Mouse (Mus musculus): ENCODE results near the gene Rab3c. TPM values are rescaled to one million over a fixed set of nuclear protein-coding genes. Genes with fewer than 3 reads are reported as not detected.

The Rab3c gene
- 192 and 206 TPM in 2 replicates for polyA plus RNA-seq (2015; fragmentation: Nextera tagmentation; extraction: Ambion mirVana)

DNA sequence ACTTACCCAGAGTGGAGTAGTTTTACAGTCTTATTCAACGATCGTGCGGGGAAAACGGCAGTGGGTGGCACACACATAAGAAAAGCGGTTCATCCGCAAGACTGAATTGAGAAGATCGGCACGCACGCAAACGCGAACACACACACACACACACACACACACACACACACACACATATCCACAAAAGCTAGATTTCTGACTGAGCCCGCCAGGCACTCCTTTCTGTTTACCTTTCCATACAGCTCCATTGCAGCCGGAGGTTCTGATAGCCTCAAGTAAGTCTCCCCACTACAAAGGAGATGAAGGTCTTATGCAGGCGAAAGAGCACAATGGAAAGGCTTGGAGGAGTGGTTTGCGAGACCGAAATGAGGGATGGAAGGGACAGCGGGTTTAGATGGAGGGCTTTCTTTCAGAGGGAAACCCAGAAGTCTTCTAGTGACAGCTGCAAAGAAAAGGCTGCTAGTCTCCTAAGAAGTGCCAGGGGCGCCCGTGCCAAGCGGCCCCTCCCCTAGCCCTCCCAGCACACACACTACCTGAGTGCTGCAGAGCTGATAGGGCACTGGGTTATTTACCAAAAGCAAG, at the start of gene Rab3c:
Rab3c (minus strand) TSS at position 434 of the 582 bp plus-strand sequence.
- peak; percentile 68 for ATAC-seq
- H3K27ac ChIP-seq (ENCODE audit: low read depth, low read length), result peak within 1 kb of the TSS; percentile 82
- H3K27me3 ChIP-seq (replicated peaks; ENCODE audit: control insufficient read depth, insufficient read depth, low read length), result no peaks in the 10 kb centered on the region
- under 1% methylated on average over 20 of the region's 20 CpGs for WGBS
- no peaks in the 10 kb centered on the region for H3K36me3 ChIP-seq (ENCODE audit: control insufficient read depth, insufficient read depth, low read length)
- no peaks in the 10 kb centered on the region; the same call in 1 of the 2 replicates for H3K4me1 ChIP-seq (ENCODE audit: control insufficient read depth, insufficient read depth, low read depth, low read length)
- peak within 1 kb of the TSS; percentile 67 for H3K4me2 ChIP-seq (ENCODE audit: low read length)
- no peaks in the 10 kb centered on the region for H3K9me3 ChIP-seq (ENCODE audit: control insufficient read depth, low read length)
- H3K4me3 ChIP-seq (ENCODE audit: low read length), result peak within 1 kb of the TSS; percentile 48
- H3K9ac ChIP-seq (ENCODE audit: low read depth, low read length), result peak within 1 kb of the TSS; percentile 70

DNA sequence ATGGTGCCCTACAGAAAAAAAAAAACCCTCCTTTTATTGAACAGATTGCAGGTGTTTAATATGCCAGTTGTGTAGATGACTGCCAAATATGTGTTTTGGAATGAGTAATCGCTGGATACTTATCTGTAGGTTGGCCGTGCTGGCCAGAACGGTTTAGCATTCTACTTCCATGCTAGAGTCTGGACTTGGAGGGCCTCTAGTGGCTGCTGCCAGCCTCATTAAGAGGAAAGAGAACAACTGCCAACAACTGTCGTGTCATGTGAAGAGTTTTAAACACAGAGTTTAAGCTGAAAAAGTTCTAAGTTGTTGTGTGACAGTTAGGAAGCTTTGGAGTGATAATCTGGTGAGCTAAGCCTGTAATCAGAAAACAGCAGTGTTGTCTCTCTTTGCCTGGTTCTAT, 38.0 kb upstream of the Rab3c start:
- no peak overlapping the region for H3K4me3 ChIP-seq (ENCODE audit: low read length)
- H3K9ac ChIP-seq (ENCODE audit: low read depth, low read length), result no peak overlapping the region
- no peaks in the 10 kb centered on the region for H3K27me3 ChIP-seq (replicated peaks; ENCODE audit: control insufficient read depth, insufficient read depth, low read length)
- no peak for ATAC-seq
- H3K4me1 ChIP-seq (ENCODE audit: control insufficient read depth, insufficient read depth, low read depth, low read length), result no peaks in the 10 kb centered on the region
- no peak overlapping the region for H3K4me2 ChIP-seq (ENCODE audit: low read length)
- no peaks in the 10 kb centered on the region for H3K36me3 ChIP-seq (ENCODE audit: control insufficient read depth, insufficient read depth, low read length)
- 57% methylated on average over 4 of the region's 4 CpGs for WGBS
- no peak overlapping the region for H3K27ac ChIP-seq (ENCODE audit: low read depth, low read length)
- H3K9me3 ChIP-seq (ENCODE audit: control insufficient read depth, low read length), result no peaks in the 10 kb centered on the region

DNA sequence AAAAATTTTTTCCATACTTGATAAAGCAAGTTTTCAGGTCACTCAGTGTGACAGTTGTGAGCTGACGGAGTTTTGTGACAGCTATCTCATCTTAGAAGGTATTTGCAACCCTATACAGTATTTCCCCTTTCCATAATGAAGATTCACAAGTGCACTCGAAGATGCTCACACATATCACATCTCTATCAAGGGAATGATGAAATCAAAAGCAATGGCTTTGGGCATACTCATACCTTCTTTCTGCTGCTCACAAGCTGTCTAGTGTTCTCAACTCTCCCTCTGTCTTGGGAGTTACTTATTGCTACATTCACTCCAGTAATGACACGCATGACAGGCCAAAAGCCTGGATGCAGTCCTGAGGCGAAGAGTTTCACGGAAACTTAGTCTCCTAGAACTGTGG, 26.4 kb upstream of the Rab3c start:
- Histone ChIP-seq H3K27ac (ENCODE audit: low read depth, low read length) (no peak overlapping the region), H3K9ac (ENCODE audit: low read depth, low read length) (no peak overlapping the region), H3K27me3 (replicated peaks; ENCODE audit: control insufficient read depth, insufficient read depth, low read length) (no peaks in the 10 kb centered on the region), H3K9me3 (ENCODE audit: control insufficient read depth, low read length) (no peaks in the 10 kb centered on the region), H3K4me3 (ENCODE audit: low read length) (no peak overlapping the region), H3K4me1 (ENCODE audit: control insufficient read depth, insufficient read depth, low read depth, low read length) (no peaks in the 10 kb centered on the region), H3K4me2 (ENCODE audit: low read length) (no peak overlapping the region), H3K36me3 (ENCODE audit: control insufficient read depth, insufficient read depth, low read length) (no peaks in the 10 kb centered on the region)
- no peak for ATAC-seq
- WGBS, result 80% methylated on average over 5 of the region's 5 CpGs

DNA sequence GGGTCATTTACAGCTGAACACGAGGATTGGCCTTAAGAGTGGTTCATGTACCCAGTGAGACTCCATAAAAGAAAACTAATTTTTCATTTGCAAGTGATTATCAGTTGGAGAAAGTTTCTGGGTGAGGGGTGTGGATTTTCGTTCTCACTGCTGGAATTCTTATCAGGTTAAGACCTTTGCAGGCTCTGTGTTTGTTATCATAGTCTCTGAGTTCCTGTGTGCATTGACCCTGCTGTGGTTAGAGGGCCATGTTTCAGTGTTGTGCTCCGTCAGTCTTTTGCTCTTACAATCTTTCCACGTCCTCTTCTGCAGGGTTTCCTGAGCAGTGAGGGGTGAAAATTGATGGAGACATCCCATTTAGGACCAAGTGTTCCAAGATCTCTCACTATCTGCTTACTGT, 16.3 kb upstream of the Rab3c start:
- Histone ChIP-seq H3K36me3 (ENCODE audit: control insufficient read depth, insufficient read depth, low read length) (no peaks in the 10 kb centered on the region), H3K4me2 (ENCODE audit: low read length) (no peak overlapping the region), H3K4me3 (ENCODE audit: low read length) (no peak overlapping the region), H3K27ac (ENCODE audit: low read depth, low read length) (no peak overlapping the region), H3K4me1 (ENCODE audit: control insufficient read depth, insufficient read depth, low read depth, low read length) (no peaks in the 10 kb centered on the region), H3K27me3 (replicated peaks; ENCODE audit: control insufficient read depth, insufficient read depth, low read length) (no peaks in the 10 kb centered on the region), H3K9ac (ENCODE audit: low read depth, low read length) (no peak overlapping the region), H3K9me3 (ENCODE audit: control insufficient read depth, low read length) (no peaks in the 10 kb centered on the region)
- ATAC-seq, result no peak
- 69% methylated on average over 4 of the region's 4 CpGs for WGBS

DNA sequence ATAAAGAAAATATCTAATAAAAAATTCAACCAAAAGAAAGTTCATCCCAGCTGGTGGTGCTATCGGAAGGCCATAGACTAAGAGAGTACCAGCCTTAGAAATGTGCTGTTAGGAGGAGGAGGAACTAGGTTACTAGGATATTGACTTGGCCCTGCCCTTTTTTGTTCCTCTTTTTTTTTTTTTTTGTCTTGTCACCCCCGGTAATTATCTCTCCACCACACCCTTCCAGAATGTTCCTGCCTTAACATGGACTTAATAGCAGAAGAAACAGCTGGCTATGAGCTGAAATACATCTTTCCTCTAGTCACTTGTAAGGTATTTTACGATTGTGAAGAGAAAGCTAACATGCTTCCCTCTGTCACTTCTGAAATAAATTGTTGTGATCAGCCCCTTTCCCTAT, 7.7 kb upstream of the Rab3c start:
- WGBS, result 82% methylated on average over 3 of the region's 3 CpGs
- no peaks in the 10 kb centered on the region for H3K9me3 ChIP-seq (ENCODE audit: control insufficient read depth, low read length)
- H3K27me3 ChIP-seq (replicated peaks; ENCODE audit: control insufficient read depth, insufficient read depth, low read length), result no peaks in the 10 kb centered on the region
- no peaks in the 10 kb centered on the region for H3K4me1 ChIP-seq (ENCODE audit: control insufficient read depth, insufficient read depth, low read depth, low read length)
- no peaks in the 10 kb centered on the region for H3K36me3 ChIP-seq (ENCODE audit: control insufficient read depth, insufficient read depth, low read length)
- H3K4me2 ChIP-seq (ENCODE audit: low read length), result no peak overlapping the region
- no peak overlapping the region for H3K4me3 ChIP-seq (ENCODE audit: low read length)
- ATAC-seq, result no peak
- H3K9ac ChIP-seq (ENCODE audit: low read depth, low read length), result no peak overlapping the region
- H3K27ac ChIP-seq (ENCODE audit: low read depth, low read length), result no peak overlapping the region

DNA sequence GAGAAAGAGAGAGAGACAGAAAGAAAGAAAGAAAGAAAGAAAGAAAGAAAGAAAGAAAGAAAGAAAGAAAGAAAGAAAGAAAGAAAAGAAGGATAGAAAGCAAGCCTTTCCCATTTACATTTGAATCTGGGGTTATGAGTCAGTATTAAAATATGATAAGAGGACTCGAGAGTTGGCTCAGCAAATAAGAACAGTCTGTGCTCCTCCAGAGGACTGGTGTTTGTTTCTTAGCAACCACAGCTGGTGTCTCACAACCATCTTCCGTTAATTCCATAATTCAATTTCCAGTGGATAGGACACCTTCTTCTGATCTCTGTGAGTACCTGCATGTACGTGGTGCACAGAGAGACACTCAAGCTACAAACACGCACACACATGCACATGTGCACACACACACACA, 3.0 kb upstream of the Rab3c start:
- Histone ChIP-seq H3K4me3 (ENCODE audit: low read length) (no peak overlapping the region), H3K9ac (ENCODE audit: low read depth, low read length) (no peak overlapping the region), H3K4me2 (ENCODE audit: low read length) (no peak overlapping the region), H3K4me1 (ENCODE audit: control insufficient read depth, insufficient read depth, low read depth, low read length) (no peaks in the 10 kb centered on the region; the same call in 1 of the 2 replicates), H3K36me3 (ENCODE audit: control insufficient read depth, insufficient read depth, low read length) (no peaks in the 10 kb centered on the region), H3K27me3 (replicated peaks; ENCODE audit: control insufficient read depth, insufficient read depth, low read length) (no peaks in the 10 kb centered on the region), H3K9me3 (ENCODE audit: control insufficient read depth, low read length) (no peaks in the 10 kb centered on the region), H3K27ac (ENCODE audit: low read depth, low read length) (no peak overlapping the region)
- WGBS, result 65% methylated on average over 4 of the region's 4 CpGs
- ATAC-seq, result no peak

DNA sequence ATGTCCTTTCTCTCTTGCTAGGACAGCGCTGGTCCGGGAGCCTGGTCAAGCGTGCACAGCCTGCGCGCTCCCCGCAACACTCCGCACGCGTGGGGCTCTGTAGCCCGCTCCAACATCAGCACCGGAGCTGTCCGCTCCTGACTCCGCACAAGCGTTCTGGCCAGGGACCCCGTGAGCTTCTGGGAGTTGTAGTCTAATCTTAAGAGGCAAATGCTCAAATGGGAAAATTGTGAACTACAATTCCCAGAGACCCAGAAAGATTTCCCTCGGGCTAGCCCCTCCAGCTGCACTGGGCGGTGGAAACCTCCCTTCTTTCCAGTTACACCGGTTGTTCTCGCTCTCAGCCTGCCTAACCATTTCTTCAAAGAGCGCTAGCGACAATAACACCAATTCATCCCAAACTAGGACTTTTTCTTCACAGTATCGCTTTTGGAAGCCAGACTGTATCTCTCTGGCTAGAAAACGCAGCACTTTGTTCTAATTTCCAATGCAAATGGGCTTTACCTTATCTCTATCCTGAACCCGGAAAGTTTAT, 701 bp downstream of the Rab3c start:
- ATAC-seq, result peak; percentile 98
- peak overlapping the region; percentile 48 for H3K4me3 ChIP-seq (ENCODE audit: low read length)
- H3K27me3 ChIP-seq (replicated peaks; ENCODE audit: control insufficient read depth, insufficient read depth, low read length), result no peaks in the 10 kb centered on the region
- WGBS, result 0% methylated on average over 24 of the region's 24 CpGs
- no peaks in the 10 kb centered on the region; the same call in 1 of the 2 replicates for H3K4me1 ChIP-seq (ENCODE audit: control insufficient read depth, insufficient read depth, low read depth, low read length)
- no peaks in the 10 kb centered on the region for H3K9me3 ChIP-seq (ENCODE audit: control insufficient read depth, low read length)
- peak overlapping the region; percentile 82 for H3K27ac ChIP-seq (ENCODE audit: low read depth, low read length)
- peak overlapping the region; percentile 67 for H3K4me2 ChIP-seq (ENCODE audit: low read length)
- peak overlapping the region; percentile 70 for H3K9ac ChIP-seq (ENCODE audit: low read depth, low read length)
- no peaks in the 10 kb centered on the region for H3K36me3 ChIP-seq (ENCODE audit: control insufficient read depth, insufficient read depth, low read length)

DNA sequence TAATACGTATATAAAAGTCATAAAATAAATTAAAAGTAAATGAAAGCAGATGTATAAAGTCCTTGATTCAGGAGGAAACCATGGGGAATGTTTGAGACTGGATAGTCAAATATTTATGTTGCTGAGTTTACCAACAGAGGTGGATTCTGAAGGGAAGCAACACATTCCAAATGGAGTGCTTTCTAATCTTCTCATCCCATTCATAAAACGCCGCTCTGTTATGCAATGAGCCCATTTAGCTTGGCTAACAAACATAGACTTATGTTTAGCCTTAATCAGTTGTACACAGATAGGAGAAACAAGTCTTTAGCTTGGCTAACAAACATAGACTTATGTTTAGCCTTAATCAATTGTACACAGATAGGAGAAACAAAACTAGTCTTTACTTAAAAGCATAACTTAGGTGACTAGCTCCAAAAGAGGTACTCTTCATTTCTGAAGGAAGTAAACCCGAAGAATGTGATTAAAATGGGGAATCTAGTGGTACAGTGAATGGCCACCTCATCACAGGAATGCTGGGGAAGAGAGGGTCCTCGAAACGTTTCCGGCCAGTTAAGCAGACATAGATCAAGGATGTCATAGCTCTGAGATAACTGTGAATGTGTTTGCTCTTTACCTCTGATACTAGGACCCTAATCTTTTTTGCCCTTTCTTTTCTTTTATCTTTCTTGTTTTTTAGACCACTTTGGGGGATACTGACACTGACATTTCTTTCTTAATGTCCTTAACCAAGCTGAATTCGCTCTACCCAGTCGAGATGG, 1.6 kb downstream of the Rab3c start:
- no peaks in the 10 kb centered on the region for H3K36me3 ChIP-seq (ENCODE audit: control insufficient read depth, insufficient read depth, low read length)
- H3K27ac ChIP-seq (ENCODE audit: low read depth, low read length), result peak overlapping the region; percentile 82
- no peaks in the 10 kb centered on the region for H3K9me3 ChIP-seq (ENCODE audit: control insufficient read depth, low read length)
- no peak for ATAC-seq
- peak overlapping the region; percentile 67 for H3K4me2 ChIP-seq (ENCODE audit: low read length)
- H3K27me3 ChIP-seq (replicated peaks; ENCODE audit: control insufficient read depth, insufficient read depth, low read length), result no peaks in the 10 kb centered on the region
- H3K9ac ChIP-seq (ENCODE audit: low read depth, low read length), result peak overlapping the region; percentile 70
- WGBS, result 39% methylated on average over 9 of the region's 9 CpGs
- peak overlapping the region; percentile 48 for H3K4me3 ChIP-seq (ENCODE audit: low read length)
- no peaks in the 10 kb centered on the region; the same call in 1 of the 2 replicates for H3K4me1 ChIP-seq (ENCODE audit: control insufficient read depth, insufficient read depth, low read depth, low read length)

DNA sequence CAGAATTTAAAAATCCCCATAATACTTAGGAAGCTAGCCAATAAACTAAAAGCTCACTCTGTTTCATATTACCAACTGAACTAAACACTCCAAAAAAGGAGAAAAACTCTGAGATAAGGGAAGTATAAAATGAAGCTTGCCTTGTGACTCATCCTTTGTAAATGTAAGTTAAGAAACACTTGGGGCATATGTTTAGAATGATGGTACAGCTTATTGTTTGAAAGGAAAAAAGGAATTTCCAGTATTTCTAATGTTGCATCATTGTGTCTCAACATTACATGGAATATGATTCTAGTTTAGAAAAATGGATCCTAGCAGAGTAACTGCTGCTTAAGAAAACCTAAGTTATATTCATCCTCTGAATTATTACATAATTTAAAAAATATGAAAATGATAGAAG, 3.1 kb downstream of the Rab3c start:
- ATAC-seq, result no peak
- H3K9ac ChIP-seq (ENCODE audit: low read depth, low read length), result no peak overlapping the region
- H3K27ac ChIP-seq (ENCODE audit: low read depth, low read length), result no peak overlapping the region
- H3K4me2 ChIP-seq (ENCODE audit: low read length), result peak overlapping the region; percentile 25; the same call in 1 of the 2 replicates
- no peaks in the 10 kb centered on the region; the same call in 1 of the 2 replicates for H3K4me1 ChIP-seq (ENCODE audit: control insufficient read depth, insufficient read depth, low read depth, low read length)
- H3K4me3 ChIP-seq (ENCODE audit: low read length), result no peak overlapping the region; the same call in 1 of the 2 replicates
- no peaks in the 10 kb centered on the region for H3K36me3 ChIP-seq (ENCODE audit: control insufficient read depth, insufficient read depth, low read length)
- no peaks in the 10 kb centered on the region for H3K9me3 ChIP-seq (ENCODE audit: control insufficient read depth, low read length)
- no peaks in the 10 kb centered on the region for H3K27me3 ChIP-seq (replicated peaks; ENCODE audit: control insufficient read depth, insufficient read depth, low read length)
